Mouse (Mus musculus): ENCODE measurements at regions not wholly inside any gene's neighbourhood (a gene's known extent, or its start where the extent isn't known, plus 50 kb on each side); places are given as distances from the start of the nearest gene placed in this dataset.

- no peak for TF ChIP-seq POLR2A (IDR thresholded peaks at IDR 0.05; ENCODE audit: borderline replicate concordance, low read depth, low read length)
- no peak for TF ChIP-seq CTCF (IDR thresholded peaks at IDR 0.05; ENCODE audit: low read depth, low read length)
Measured at GRCm38 (mm10) chr2:128337192-128337591, 211.4 kb downstream of the Bcl2l11 start.

Data from bone marrow macrophage, adult 2 months (primary cell).